Mouse (Mus musculus): ENCODE data around the gene Slc16a5.

Slc16a5 gene

GRCm38 (mm10) chr11:115513271-115514237 is 51.3 kb downstream of the Slc16a5 start:
- in situ Hi-C loops (cut with MboI) = no loop called here

DNA sequence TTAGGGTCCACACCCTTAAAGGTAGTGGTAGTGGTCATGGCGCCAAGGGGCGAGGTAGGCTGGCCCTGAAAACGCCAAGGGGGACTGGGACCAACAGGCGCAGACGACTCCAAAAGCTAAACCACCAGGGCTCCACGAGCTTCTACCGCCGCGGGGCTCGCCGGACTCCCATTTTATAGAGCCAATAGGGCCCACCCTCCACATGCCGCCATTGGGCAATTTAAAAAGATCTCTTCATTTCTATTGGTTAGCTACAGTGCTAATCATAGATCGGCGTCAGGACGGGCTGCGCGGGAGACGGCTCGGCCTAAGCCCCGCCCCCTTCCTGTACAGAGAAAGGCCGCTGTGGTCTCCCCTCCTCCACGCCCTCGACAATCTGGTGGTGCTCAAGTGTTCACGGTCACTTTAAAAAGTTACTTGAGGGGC is 52.0 kb downstream of the Slc16a5 start, which contains the start of gene Jpt1:
Jpt1 (minus strand) TSS at position 150 of the 426 bp plus-strand sequence.
- in situ Hi-C loops (cut with MboI) = no loop called here

DNA sequence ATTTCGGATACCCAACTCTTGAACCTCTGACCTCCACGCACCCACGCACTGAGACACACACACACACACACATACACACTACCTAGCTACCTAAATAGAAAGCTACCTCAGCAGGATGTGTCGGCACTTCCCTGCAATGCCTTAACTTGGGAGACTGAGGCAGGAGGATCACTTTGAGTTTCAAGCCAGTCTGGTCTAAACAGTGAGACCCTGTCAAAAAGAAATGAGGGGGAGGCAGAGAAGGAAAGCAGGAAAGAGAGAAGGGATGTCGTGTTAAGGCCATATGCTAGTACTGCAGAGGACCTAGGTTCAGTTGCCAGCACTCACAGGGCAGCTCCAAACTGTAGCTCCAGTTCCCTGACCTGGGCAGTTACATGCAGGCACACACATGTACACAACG is 52.7 kb downstream of the Slc16a5 start:
- in situ Hi-C loops (cut with MboI) = no loop called here

GRCm38 (mm10) chr11:115516942-115517341 is 54.7 kb downstream of the Slc16a5 start:
- in situ Hi-C loops (cut with MboI) = no loop called here

DNA sequence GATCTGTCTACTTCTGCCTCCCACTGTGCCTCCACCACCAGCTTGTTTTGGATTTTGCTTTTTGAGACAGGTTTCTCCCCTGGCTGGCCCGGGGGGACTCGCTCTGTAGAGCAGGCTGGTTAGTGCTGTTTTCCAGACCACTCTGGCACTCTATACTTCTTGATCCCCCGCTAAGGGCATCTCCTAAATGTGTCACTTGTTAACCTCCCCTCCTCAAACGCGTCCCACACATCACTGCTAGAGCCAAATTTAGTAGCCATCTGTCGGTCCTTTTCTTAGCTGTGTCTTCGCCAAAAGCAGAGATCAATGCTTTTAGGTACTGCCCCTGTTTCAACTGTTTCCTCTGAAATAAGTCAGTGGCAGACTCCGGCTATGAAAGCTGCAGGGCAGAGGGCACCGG is 56.4 kb downstream of the Slc16a5 start:
- in situ Hi-C loops (cut with MboI) = no loop called here

DNA sequence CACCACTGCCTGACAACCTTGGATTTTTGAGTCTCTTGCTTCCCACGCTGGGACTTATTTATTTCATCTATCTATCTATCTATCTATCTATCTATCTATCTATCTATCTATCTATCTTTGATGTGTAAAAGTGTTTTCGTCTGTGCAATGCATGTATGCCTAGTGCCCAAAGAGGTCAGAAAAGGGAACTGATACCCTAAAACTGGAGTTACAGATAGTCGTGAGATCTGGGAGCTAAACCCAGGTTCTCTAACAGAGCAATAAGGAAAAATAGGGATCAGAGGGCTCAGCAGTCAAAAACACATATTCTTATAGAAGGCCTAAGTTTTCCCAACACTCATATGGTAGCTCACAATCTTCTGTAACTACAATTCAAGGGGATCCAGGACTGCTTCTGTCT is 57.3 kb downstream of the Slc16a5 start:
- in situ Hi-C loops (cut with MboI) = no loop called here

GRCm38 (mm10) chr11:115520218-115520617 is 57.9 kb downstream of the Slc16a5 start:
- in situ Hi-C loops (cut with MboI) = no loop called here

GRCm38 (mm10) chr11:115521080-115521479 is 58.8 kb downstream of the Slc16a5 start:
- in situ Hi-C loops (cut with MboI) = no loop called here

GRCm38 (mm10) chr11:115522238-115522637 is 60.0 kb downstream of the Slc16a5 start:
- in situ Hi-C loops (cut with MboI) = no loop called here

DNA sequence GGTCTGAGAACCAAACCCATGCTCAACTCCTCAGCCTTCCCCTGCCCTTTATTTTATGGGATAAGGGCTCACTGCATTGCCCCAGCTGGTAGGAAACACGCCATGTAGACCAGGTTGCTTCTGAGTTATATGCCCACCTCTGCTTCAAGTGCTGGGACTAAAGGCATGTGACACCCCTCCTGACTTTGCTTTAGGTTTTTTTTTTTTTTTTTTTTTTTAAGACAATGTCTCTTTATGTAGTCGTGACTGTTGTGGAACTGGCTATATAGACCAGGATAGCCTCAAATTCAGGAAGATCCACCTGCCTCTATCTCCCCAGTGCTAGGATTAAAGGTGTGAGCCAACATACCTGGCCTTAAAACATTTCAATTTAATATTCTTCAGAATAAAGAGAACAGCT is 60.4 kb downstream of the Slc16a5 start:
- in situ Hi-C loops (cut with MboI) = no loop called here
